Mouse (Mus musculus): ENCODE data around the gene Vsx2.
A peak's percentile ranks its signal among the peaks of the same experiment; 100 is the strongest.
"Not testable (repeated sequence)": the region's sequence is repeated elsewhere in the genome, so short reads cannot be mapped to it uniquely, and the experiment has no call there.

Vsx2 gene

DNA sequence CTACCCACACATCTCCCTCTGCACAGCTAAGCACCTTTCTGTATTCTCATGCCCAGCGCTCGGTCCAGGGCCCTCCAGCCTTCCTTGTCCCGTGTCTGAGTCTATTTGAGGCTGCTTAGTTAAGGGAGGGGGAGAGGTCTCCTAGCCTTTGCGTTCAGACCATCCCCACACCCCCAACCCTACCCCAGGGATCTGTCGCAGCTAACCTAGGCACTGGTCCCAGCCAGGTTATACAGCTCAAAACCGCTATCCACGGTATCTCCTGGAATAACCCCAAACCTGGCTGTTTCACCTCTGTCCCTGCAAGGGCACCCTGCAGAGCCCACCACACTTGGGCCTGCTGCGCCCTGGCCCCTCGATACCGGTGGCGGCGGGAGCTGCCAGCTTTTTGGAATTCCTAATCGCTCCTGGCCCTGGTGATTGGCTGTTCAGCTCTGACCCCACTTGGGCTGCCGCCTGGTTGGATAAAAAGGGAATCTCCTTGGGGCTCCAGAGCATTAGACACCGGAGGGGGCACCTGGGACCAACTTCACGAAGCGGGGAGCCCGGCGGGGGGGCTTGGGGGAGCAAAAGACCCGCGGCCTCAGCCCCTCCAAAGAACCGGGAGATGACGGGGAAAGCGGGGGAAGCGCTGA is at the start of gene Vsx2:
TSS of gene Vsx2 (plus strand) at position 427 of the 635 bp plus-strand sequence.
- DNase-seq (ENCODE audit: low spot score) = no peak

GRCm38 (mm10) chr12:84523728-84524127 is 45.8 kb upstream of the Vsx2 start:
- DNase-seq (ENCODE audit: low spot score) = no peak

DNA sequence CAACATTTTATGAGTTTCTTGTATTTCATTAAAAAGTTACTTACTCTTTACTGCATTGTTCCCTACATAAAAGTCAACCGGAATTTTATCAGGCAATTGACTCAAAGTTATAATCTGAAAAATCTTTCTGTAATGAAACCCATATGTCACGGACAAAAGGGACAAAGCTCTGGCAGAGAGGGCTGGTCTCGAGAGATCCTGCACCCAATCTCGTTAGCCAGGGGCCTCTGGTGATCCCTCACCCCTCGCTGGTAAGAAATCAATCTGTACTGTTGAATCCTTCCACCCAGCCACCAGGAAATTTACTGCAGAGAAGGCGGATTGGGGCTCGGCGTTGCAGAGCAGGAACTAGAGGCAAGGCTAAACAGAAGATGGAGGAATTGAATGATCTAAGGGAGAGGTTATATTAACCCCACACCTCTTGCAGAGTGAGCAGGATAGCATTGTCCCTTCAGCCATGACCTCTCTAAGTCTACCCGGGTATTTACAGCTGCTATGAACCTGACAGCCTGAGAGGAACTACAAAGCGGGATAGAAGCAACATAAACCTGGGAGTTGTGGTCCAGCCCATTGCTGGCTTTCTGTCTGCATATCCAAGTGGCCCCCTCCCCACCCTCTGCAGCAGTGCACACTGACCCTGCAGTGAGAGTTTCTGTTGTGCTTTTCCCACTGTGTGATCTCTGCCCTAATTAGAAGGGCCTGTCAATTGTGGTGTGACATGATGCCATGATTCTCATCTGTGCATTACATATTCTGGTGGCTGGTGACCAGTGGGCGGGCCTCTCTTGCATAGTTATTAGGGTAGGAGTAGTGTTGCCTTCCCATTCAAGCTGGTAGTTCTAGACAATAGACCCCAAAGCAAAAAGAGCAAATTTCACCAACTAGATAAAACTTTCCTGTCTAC is 45.2 kb upstream of the Vsx2 start:
- no peak for DNase-seq (ENCODE audit: low spot score)

GRCm38 (mm10) chr12:84525422-84525821 is 44.1 kb upstream of the Vsx2 start:
- no peak for DNase-seq (ENCODE audit: low spot score)

- no peak for DNase-seq (ENCODE audit: low spot score)
These were observed 39.1 kb upstream of the Vsx2 start for GRCm38 (mm10) chr12:84530426-84530825.

GRCm38 (mm10) chr12:84531906-84532829 is 37.4 kb upstream of the Vsx2 start:
- no peak for DNase-seq (ENCODE audit: low spot score)

- no peak for DNase-seq (ENCODE audit: low spot score)
These were observed 36.7 kb upstream of the Vsx2 start for GRCm38 (mm10) chr12:84532830-84533199.

DNA sequence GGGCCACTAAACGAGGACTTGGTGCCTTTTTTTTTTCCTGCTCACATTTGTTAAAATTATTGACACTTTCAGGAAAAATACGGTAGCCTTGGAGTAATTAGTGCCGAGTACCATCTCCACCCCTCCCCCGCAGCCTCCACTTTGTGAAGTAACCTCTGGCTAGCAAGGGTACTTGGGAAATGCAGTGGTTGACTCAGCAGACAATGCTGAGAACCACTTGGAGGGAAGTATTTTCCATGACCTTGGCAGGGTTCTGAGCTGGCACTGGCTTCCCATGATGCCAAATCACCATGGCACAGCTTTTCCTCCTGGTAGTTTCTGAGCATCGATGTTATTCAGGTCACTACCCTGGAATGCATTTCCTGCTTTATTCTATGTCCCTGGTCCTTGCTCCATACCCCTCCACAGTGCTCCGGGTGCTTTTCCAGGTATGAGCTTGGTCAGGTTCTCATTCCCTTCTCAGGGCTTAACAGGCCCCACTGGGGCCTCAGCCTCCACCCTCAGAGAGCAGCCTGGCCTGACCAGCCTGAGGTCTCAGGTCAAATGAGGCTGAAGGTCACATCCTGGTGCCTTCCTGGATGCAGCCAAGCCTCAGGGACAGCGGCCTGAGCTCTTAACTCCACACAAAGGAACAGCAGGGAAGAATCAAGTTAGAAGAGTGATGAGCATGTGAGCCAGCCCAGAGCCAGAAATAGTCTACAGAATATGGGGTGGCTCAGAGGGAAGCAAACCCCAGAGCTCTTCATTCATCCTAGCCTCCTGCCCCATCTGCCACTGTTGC is 35.7 kb upstream of the Vsx2 start:
- no peak for DNase-seq (ENCODE audit: low spot score)

DNA sequence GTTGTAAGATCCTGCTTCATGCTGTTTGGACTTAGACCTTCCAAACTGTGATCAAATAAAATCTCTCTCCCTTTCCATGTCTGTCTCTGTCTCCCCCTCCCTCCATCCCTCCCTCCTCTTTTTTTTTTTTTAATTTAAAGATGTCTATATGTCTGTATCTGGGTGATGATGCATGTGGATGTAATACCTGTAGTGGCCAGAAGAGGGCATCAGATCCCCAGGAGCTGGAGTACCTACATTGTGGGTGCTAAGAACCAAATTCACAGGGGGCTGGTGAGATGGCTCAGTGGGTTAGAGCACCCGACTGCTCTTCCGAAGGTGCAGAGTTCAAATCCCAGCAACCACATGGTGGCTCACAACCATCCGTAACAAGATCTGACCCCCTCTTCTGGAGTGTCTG is 30.0 kb upstream of the Vsx2 start:
- not testable (repeated sequence) for DNase-seq (ENCODE audit: low spot score)

- DNase-seq (ENCODE audit: low spot score) = no peak
These were observed 28.1 kb upstream of the Vsx2 start for GRCm38 (mm10) chr12:84541391-84541958.

- DNase-seq (ENCODE audit: low spot score) = peak; percentile 58
These were observed 23.5 kb upstream of the Vsx2 start for GRCm38 (mm10) chr12:84546028-84546427.

- DNase-seq (ENCODE audit: low spot score) = no peak
These were observed 22.9 kb upstream of the Vsx2 start for GRCm38 (mm10) chr12:84546577-84547085.

DNA sequence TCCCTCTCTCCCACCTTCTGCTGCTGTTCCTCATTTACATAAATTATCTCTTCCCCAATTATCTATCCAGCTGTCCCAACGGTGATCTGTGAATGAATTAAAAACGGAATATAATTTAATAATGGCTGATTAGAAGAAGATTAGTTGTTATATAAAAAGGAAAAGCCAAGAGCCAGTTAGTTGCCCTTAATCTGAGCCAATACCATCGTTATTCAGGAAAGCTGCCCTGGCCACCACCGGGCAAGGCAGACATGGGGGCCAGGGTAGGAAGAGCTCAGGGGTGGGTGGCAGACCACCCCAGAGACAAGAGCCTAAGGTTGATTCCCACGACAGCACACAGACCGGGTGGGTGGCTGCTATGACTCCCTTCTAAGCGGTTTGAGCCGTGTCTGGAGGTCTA is 21.3 kb upstream of the Vsx2 start:
- no peak for DNase-seq (ENCODE audit: low spot score)

DNA sequence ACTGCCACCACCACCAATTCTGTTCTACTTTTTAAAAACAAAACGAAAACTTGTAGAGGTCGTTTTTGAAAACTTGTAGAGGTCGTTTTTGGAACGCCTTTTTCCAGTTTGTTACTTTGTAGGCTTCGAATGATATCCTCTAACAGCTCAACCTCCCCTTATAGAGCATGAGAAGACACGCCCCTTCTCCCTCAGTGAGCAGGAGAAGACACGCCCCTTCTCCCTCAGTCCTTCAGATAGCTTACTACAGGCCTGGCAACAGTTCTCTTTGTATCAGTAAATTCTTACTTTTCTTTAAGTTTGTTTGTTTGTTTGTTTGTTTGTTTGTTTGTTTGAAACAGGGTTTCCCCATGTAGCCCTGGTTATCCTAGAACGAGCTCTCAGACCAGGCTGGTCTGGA is 14.3 kb upstream of the Vsx2 start:
- no peak for DNase-seq (ENCODE audit: low spot score)

GRCm38 (mm10) chr12:84562558-84562957 is 7.0 kb upstream of the Vsx2 start:
- no peak for DNase-seq (ENCODE audit: low spot score)

GRCm38 (mm10) chr12:84567576-84567975 is 2.0 kb upstream of the Vsx2 start:
- no peak for DNase-seq (ENCODE audit: low spot score)

DNA sequence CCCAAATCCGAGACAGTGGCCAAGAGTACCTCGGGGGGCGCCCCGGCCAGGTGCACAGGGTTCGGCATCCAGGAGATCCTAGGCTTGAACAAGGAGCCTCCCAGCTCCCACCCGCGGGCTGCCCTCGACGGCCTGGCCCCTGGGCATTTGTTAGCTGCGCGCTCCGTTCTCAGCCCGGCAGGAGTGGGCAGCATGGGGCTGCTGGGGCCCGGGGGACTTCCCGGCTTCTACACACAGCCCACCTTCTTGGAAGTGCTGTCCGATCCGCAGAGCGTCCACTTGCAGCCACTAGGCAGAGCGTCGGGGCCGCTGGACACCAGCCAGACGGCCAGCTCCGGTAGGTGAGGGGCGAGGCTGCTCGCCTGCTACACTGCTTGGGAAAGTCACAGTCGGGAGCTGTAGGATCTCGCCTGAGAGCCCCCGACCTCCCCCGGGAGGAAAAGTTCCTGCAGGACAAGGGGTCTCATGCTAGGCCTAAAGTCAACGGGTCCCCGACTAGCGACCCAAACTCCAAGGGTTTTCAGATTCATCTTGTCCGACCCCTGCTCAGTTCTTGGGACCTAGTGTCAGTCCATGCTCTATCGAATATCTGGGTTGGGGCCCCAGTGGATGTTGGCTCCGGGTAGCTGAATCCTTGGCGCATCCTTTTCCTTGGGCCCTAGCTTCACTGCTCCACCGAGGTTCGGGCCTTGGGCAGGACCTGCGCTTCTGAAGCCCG is 573 bp downstream of the Vsx2 start:
- no peak for DNase-seq (ENCODE audit: low spot score)

DNA sequence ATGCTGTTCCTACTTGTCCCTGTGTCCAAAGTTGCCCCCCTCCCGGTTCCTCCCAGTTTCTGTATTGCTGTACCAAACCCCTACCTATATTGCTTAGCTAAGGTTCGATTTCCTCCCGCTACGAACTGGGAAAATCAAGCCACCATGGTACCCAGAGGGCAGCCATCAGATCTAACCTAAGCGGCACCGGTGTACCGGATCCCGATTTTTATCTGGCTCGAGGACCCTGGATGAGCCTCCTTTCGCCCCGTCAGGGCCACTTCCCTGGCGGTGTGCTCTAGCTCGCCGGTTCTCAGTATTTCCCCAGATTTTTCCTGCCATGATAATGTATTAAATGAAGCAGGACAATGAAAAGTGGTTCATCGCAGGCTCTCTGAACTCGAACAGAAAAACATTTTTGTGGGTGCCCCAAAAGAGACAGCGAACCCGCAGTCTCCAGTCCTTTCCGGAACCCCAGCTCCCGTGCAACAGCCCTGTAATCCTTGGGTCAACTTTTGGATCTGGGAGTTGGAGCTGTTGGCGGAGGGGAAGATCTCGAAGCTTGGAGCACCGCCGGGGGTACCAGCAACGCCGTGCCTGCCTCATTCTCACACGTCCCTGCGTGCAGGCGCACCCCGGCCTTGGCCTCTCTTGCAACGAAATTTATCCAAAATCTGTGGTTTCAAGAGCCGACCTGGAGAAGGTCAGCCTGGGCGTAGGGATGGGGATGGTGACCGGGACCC is 1.3 kb downstream of the Vsx2 start:
- DNase-seq (ENCODE audit: low spot score) = no peak

- no peak for DNase-seq (ENCODE audit: low spot score)
These were observed 2.1 kb downstream of the Vsx2 start for GRCm38 (mm10) chr12:84571466-84572340.
